Mouse (Mus musculus) ovary, adult 18-20 months (tissue): ENCODE data around the gene Tbc1d22b.
"Not testable (repeated sequence)": the region's sequence is repeated elsewhere in the genome, so short reads cannot be mapped to it uniquely, and the experiment has no call there.

Source experiments
- DNase-seq: peaks from one replicate; pipeline ENCODE4 v3.0.0; 2022; ENCODE audit warnings: low spot score, mixed read lengths

Tbc1d22b gene

DNA sequence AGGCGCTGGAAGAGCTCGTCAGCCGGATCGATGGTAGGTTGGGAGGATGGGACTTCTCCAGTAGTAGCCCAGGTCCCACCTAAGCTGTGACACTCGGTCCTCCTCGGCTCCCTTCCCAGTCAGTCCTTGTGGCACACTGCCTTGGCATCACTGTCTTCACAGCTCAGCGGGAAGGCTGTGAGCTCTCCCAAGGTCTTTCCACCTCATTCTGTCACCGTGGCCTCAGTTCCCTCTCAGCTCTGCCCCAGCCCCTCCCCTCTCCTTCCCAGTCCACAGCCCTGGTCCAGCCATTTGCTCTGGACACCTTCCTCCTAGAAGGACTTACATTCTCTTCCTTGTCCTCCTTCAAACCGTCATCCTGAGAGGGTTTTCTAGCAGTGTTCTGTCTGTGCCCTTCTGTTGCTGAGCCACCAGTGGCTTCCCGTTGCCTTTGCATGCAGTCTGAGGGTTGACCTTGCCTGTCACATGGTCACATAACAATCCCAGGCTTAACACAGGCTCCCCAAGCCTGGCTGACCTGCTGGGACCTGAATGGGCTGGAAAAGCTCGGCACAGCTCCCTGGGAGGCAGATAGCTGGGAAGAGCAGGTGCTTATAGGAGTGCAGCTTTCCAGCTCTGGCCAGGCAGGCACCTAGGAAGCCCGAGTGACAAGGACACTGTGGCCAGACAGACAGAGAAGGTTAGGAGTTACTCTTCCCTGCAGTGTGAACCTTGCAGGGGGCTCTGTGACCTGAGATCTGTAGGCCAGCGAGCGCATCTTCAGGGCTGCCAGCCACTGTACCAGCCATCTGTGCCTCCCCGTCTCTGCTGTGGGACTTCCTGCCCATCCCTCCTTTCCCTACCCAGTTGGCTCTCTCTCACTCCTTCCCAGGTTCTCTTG is 46.5 kb downstream of the Tbc1d22b start:
- DNase-seq: no peak

DNA sequence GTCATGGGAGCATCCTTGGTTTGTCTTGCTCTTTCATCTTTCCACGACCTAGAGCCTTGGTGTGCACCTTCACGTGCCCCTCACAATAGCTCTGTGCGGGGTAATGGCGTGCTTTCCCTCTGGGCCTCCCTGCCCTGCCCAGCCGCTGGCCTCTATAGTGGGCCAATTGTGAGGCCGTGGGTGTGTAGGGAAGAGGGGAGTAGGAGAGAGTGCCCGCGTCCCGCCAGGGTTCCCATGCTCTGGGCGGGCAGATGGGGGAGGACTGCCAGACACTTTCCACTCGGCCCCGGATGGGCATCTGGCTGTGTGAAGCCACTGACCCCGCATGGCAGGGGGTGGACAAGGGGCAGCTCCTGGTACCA is 47.2 kb downstream of the Tbc1d22b start:
- DNase-seq: no peak

- DNase-seq: no peak
Observed at GRCm38 (mm10) chr17:29599051-29599450, 49.5 kb downstream of the Tbc1d22b start.

DNA sequence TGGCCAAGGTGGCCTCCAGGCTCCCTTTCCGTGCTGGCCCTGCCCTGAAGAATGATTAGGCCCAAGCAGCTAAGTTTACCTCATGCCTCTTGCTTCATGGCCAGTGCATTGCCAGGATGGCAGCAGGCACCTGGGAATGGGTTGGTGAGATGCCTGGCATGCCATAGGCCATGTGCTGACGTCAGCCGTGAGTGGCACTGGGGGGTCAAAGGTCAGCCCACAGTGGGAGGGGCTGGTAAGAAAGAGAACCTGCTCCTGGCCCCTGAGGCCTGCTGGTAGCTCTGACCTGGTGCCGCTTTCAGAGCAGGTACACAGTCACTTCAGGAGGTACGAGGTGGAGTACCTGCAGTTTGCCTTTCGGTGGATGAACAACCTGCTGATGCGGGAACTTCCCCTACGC is 50.0 kb downstream of the Tbc1d22b start:
- DNase-seq: no peak

- DNase-seq: no peak
Observed at GRCm38 (mm10) chr17:29601391-29601790, 51.8 kb downstream of the Tbc1d22b start.

GRCm38 (mm10) chr17:29603283-29603682 is 53.7 kb downstream of the Tbc1d22b start:
- DNase-seq: no peak

GRCm38 (mm10) chr17:29613453-29613852 is 63.9 kb downstream of the Tbc1d22b start:
- not testable (repeated sequence) for DNase-seq

DNA sequence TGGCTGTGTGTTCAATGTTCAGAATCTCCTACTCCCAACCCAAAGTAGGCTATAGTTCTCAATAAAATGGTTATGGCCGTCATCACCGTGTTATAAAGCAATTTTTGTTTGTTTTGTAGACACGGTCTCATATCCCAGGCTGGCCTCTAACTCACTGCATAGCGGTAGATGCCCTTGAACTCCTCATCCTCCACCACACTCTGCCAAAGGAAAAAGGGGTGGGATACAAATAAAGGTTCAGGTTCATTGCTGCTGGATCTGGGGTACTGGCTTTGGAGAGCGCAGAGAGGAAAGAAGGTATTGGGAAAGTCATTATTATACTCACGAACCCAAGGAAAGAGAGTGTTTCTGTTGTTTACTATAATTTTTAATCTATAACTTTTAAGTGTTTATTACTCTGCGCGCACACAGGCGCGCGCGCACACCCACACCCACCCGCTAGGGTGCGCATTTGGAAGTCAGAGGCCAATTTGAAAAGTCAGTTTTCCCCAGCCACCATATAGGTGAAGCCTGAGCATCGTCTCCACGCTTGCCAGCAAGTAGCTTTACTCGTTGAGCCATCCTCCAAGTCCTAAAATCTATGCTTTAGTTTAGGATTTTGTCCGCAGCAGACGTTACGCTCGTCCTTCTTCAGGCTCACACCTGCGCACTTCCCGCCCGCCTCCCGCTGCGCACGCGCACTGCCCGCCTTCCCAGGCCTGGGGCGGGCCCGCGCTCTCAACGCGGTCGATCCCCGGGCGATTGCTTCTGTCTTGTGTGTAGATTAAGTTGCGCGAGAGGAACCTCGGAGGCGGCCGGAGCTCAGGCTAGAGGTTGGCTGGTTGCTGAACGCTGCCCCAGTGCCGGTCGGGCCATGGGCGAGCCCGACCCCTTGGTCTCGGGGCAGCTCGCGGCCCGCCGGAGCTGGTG is 64.8 kb downstream of the Tbc1d22b start, which contains the start of the genes Rnf8 and Gm28043:
Rnf8 (plus strand) TSS at position 676 of the 909 bp plus-strand sequence.
Gm28043 (plus strand) TSS at position 762 of the 909 bp plus-strand sequence.
- DNase-seq: peak; percentile 89

DNA sequence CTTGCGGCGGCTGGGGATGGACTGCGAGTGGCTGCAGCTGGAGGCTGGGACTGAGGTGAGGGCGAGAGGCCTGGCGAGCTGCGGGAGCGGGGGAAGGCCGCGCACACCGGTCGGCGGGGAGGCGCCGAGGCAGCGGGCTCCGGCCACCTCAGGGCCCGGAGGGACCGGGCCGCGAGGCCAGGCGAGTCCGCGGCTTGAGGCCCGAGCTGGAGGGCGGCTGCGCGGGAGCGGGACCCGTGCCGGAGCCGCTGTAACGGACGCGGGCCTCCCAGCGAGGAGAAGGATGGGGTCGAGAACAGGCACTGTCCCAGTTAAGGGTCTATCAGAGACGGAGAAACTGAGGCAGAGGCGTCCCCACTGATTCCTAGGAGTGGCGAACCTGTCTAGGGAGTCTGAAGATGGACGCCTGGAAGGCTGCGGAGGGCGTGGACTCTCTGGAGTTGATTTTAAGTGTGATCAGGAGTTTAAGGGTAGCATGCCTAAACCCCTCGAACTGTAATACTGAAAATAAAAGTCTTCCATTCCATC is 65.5 kb downstream of the Tbc1d22b start:
- no peak for DNase-seq

DNA sequence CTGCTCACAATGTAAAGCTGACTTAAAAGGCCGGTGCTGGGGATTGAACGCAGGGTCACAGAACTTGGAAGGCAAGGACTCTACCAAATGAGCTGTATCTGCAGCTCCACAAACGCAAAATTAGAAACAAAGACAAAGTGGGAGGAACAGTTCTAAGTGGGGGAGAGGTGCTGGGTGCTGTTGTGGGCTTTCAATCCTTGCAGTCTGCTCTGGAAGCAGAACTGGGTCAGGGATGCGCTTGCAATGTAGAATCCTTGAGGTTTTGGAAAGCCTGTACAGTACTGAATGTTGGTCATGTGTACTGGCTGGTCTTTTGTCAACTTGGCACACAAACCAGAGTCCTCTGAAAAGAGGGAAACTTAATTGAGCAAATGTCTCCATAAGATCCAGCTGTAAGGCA is 66.0 kb downstream of the Tbc1d22b start:
- no peak for DNase-seq

DNA sequence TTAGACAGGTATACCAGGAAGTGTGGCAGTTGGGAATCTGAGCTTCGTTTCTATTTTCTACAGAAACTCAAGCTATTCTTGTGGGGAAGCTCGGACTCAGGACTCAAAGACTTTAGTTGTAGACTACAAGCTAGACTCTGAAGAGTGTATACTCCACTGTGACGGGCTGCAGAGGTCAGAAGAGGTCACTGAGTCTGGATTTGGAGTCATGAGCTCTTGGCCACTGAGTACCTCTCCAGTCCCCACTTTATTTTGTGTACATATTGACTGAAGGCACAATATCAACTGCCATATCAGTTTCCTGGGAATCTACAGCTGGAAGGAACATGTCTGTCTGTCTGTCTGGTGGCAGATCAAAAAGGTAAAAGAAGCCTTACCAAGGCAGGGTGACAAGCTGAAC is 69.6 kb downstream of the Tbc1d22b start:
- no peak for DNase-seq

- DNase-seq: no peak
Observed at GRCm38 (mm10) chr17:29623488-29623887, 73.9 kb downstream of the Tbc1d22b start.

DNA sequence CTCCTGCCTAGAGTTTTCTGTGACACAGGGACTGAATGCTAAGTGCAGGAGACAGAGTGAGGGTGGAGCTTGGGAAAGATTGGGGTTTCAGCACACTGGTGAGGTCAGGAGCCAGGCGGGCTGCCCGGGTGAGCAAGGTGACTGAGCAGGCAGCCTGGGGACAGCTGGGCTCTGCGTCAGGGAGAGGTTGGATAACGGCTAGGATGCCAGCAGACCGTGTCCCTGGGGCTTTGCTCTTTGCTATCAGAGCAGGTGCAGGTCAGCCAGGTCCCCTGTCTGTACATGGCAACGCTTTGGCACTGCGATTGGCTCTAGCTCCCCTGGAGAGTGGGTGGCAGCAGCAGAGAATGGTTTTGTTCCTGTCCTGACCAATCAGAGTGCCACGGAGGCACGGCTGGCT is 77.7 kb downstream of the Tbc1d22b start:
- DNase-seq: no peak

DNA sequence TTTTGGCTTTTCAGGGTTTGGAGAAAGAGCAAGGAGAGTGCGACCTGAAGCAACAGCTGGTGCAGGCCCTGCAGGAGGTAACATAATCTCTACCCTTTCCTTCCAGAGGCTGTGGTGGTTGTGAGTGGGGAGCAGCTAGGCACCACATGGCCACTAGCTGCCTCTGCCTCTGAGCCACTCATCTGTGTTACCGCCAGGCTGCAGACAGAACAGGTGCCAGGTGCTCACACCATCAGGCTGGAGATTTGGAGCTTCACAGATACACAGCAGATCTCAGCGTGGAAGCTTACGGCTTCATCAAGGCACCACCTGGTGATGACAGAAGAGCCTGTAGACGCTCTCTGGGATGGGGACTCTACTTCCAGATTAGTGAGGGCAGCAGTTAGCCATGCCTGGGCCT is 79.4 kb downstream of the Tbc1d22b start:
- DNase-seq: no peak

DNA sequence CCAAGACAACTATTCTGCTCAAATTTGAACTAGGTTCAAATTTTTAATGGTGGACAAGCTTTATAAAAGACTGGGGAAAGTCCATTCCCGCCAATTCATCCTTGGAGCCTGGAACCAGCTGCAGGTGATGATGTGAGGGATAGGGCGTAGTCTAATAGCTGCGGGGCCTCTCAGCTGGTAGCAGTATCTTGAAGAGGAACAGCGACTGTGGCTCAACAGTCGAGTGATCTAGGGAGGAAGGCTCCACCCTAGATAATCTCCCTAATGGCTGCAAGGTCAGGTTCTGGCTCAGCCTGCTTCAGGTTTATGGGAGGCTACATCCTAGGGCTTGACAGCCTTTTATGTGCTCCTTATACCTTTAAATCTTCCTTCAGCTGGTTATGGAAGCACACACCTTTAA is 80.0 kb downstream of the Tbc1d22b start:
- no peak for DNase-seq

DNA sequence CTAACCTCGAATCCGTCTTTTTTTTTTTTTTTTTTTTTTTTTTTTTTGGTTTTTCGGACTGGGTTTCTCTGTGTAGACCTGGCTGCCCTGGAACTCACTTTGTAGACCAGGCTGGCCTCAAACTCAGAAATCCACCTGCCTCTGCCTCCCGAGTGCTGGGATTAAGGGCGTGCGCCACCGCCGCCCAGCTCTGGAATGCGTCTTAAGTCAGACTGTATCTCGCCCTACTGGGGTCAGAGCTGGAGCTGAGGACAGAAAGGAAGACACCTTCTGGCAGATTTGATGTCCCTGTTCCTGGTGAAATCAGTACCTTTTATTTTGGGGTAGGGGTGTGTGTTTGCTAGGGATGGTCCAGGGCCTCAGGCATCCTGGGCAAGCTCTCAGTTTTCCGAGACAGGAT is 82.7 kb downstream of the Tbc1d22b start:
- DNase-seq: no peak

GRCm38 (mm10) chr17:29635492-29635891 is 85.9 kb downstream of the Tbc1d22b start:
- no peak for DNase-seq

DNA sequence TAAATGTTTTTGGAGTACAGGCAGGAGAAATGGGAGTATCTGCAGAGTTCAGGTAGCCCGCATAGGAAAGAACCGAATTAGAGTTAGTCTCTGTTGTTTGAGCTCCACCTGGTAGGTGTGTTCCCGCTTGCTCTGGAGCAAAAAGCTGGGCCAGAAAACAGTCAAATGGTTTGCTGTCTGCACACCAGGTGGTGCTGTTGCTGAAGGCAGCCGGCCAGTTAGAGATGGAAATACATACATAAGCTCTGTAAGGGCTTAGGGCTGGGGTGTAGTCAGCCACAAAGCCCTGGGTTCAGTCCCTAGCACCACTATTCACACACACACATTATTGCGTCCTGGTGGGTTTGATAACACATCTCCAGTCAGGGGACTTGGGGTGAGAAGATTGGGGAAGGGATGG is 86.5 kb downstream of the Tbc1d22b start:
- DNase-seq: no peak

GRCm38 (mm10) chr17:29637377-29637776 is 87.8 kb downstream of the Tbc1d22b start:
- DNase-seq: no peak

GRCm38 (mm10) chr17:29637895-29638294 is 88.3 kb downstream of the Tbc1d22b start:
- DNase-seq: no peak

GRCm38 (mm10) chr17:29640971-29641370 is 91.4 kb downstream of the Tbc1d22b start:
- DNase-seq: peak; percentile 29

DNA sequence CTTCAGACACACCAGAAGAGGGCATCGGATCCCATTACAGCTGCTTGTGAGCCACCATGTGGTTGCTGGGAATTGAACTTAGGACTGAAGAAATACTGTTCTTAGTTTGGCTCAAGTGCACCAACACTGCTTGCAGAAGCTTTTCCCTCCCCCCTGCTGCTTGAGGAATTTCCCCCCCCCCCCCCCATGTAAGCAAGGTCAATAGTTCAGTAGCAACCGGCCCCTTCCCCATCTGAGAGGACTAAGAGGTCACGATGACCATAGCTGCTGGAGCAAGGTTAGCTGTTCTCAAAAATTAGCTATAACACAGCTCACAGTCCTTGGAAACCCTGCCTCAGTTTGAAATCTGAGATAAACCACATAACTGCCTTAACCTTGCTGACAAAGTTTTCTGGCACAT is 92.6 kb downstream of the Tbc1d22b start:
- DNase-seq: no peak
